Mouse (Mus musculus) limb, embryonic 11.5 days (tissue): Measurements from ENCODE around the gene Abr. TPM values are rescaled to one million over a fixed set of nuclear protein-coding genes. Genes with fewer than 3 reads are reported as not detected.

ENCODE experiments used
- ATAC-seq: fragments of 200-750 bp; cut with Nextera tagmentation; 2 replicates; pipeline ENCODE4 v1.8.0; 2017; ENCODE audit warnings: low read depth; ENCODE audit not compliant: insufficient number of reproducible peaks, low FRiP score, low TSS enrichment
- DNase-seq: peaks from one replicate; pipeline ENCODE4 v3.0.0-alpha.2; 2015; ENCODE audit warnings: low spot score
- H3K27ac ChIP-seq: fragments of 300-500 bp; sonication (generic); replicated peaks from 2 replicates; pipeline ENCODE4 v1.5.1; 2014; ENCODE audit warnings: low read depth, mild to moderate bottlenecking, low read length
- H3K27me3 ChIP-seq: fragments of 300-500 bp; sonication (generic); 2 replicates; pipeline ENCODE4 v1.6.1; 2014; ENCODE audit warnings: mild to moderate bottlenecking, low read length, mixed read lengths; ENCODE audit not compliant: control insufficient read depth, insufficient read depth
- H3K36me3 ChIP-seq: fragments of 300-500 bp; sonication (generic); 2 replicates; pipeline ENCODE4 v1.6.1; 2014; ENCODE audit warnings: mild to moderate bottlenecking, low read length, moderate library complexity, mixed read lengths; ENCODE audit not compliant: control insufficient read depth, insufficient read depth
- H3K4me1 ChIP-seq: fragments of 300-500 bp; sonication (generic); 2 replicates; pipeline ENCODE4 v1.6.1; 2014; ENCODE audit warnings: low read length, mixed read lengths; ENCODE audit not compliant: control insufficient read depth, insufficient read depth
- H3K4me2 ChIP-seq: fragments of 300-500 bp; sonication (generic); 2 replicates; pipeline ENCODE4 v1.6.1; 2014; ENCODE audit warnings: low read depth, mild to moderate bottlenecking, moderate library complexity; ENCODE audit not compliant: severe bottlenecking
- H3K4me3 ChIP-seq: fragments of 300-500 bp; sonication (generic); 2 replicates; pipeline ENCODE4 v1.5.1; 2014; ENCODE audit warnings: low read depth, low read length
- H3K9ac ChIP-seq: fragments of 300-500 bp; sonication (generic); 2 replicates; pipeline ENCODE4 v1.6.1; 2014; ENCODE audit warnings: mild to moderate bottlenecking, low read length
- H3K9me3 ChIP-seq: fragments of 300-500 bp; sonication (generic); 2 replicates; pipeline ENCODE4 v1.6.1; 2016; ENCODE audit warnings: low read length; ENCODE audit not compliant: control insufficient read depth
- WGBS: fragments of 180-500 bp; shearing (Covaris S2); extraction: QIAGEN DNeasy Blood & Tissue Kit; methylation state at CpG from one replicate; pipeline ENCODE4 v1.1.7; 2014; 5-methylcytosine and 5-hydroxymethylcytosine counted together
- polyA plus RNA-seq: library from polyadenylated mRNA; unstranded; fragments of >200 nt; fragmentation: Nextera tagmentation; extraction: Ambion mirVana; gene quantifications from 2 replicates; pipeline ENCODE4 v1.2.1, GENCODE M21; 2014

Gene Abr
- polyA plus RNA-seq, 1 experiment from 2014 or later: 45.2 TPM

DNA sequence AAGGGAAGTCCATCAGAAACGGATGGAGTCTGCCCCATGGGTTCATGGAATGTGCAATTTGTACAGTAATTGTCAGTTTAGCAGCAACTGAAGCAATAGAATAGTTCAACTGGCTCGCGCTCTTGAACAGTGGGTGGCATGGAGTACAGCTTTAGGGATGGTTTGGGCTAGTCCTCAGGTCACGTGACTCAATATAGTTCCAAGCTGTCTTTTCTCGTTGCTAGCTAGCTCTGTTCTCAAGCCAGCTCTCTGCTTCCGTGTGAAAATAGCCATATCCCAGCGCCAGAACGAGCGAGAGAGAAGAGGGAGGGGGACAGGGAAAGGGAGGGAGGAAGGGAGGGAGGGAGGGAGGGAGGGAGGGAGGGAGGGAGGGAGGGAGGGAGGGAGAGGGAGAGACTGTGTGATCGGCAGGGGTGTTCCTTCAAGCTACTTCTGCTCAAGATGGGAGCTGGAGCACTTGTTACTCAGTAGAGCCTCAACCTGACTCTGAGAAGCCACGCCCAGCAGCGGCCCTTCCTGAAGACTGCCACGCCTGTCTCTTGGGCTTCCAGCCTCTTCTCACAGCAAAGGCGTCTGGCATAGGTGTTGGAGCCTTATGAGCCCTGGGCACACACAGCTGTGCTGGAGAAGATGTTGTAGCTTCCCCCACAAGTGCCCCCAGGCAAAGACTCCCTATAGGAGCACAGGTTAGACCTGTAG, 28.9 kb upstream of the Abr start:
- no peak for DNase-seq
- H3K27ac ChIP-seq: no peak overlapping the region
- 58% methylated on average over 13 of the region's 14 CpGs for WGBS
- no peak overlapping the region for H3K9ac ChIP-seq
- H3K9me3 ChIP-seq: no peaks in the 10 kb centered on the region
- H3K4me1 ChIP-seq: peaks cover 5% of the 10 kb centered on the region; the same call in 1 of the 2 replicates
- H3K4me3 ChIP-seq: no peak overlapping the region
- no peak for ATAC-seq
- no peaks in the 10 kb centered on the region for H3K36me3 ChIP-seq
- H3K27me3 ChIP-seq: no peaks in the 10 kb centered on the region
- no peak overlapping the region for H3K4me2 ChIP-seq

DNA sequence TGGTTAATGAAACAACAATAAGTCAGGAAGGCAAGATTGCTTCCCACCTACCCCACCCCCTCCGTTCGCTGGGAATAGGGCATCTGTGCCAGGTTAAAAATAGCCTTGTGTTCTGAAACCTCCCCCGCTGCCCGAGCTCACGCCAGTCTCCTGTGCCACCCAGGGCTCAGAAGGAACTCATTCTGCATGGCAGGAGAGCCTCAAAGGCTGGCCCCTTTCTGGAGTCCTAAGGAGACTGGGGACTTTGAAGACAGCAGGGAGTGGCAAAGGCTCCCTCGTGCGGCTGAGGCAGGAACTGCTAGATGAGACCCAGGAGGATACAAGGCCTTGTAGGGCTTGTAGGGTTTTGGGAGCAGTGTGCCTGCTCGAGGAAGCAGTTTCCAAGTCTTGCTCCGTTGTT, 25.4 kb upstream of the Abr start:
- Histone ChIP-seq H3K4me2 (peak overlapping the region; percentile 18; the same call in 1 of the 2 replicates), H3K9ac (no peak overlapping the region), H3K27me3 (no peaks in the 10 kb centered on the region), H3K27ac (no peak overlapping the region), H3K9me3 (no peaks in the 10 kb centered on the region), H3K36me3 (no peaks in the 10 kb centered on the region), H3K4me3 (no peak overlapping the region), H3K4me1 (peaks cover 16% of the 10 kb centered on the region; the same call in 1 of the 2 replicates)
- ATAC-seq: no peak
- peak; percentile 92 for DNase-seq
- WGBS: 6% methylated on average over 9 of the region's 9 CpGs

DNA sequence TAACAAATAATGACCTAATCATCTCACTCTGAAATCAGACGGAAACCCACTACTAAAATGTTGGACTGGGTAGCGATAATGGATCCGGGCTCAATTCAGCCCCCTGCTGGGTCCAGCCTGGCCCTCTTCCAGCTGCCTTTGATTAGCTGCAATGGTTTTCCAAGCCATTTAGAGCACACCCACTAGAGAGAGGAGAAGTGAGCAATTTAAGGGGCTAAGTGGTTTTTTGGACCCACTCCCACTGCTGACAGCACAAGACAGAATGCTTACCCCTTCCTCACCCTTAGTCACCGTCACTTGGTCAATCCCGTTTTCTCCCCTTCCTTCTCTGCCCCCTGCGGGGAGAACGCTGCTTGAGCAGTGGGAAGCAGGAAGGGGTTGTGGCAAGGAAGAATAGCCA, 24.9 kb upstream of the Abr start:
- DNase-seq (peak; percentile 69), ATAC-seq (0 out of 2 replicates have a peak, but pooled peaks have one; percentile 26)
- Histone ChIP-seq H3K36me3 (no peaks in the 10 kb centered on the region), H3K9me3 (no peaks in the 10 kb centered on the region), H3K4me3 (no peak overlapping the region), H3K9ac (no peak overlapping the region), H3K4me2 (peak overlapping the region; percentile 18; the same call in 1 of the 2 replicates), H3K27ac (no peak overlapping the region), H3K27me3 (no peaks in the 10 kb centered on the region), H3K4me1 (peaks cover 16% of the 10 kb centered on the region; the same call in 1 of the 2 replicates)
- WGBS: 3% methylated on average over 7 of the region's 7 CpGs

DNA sequence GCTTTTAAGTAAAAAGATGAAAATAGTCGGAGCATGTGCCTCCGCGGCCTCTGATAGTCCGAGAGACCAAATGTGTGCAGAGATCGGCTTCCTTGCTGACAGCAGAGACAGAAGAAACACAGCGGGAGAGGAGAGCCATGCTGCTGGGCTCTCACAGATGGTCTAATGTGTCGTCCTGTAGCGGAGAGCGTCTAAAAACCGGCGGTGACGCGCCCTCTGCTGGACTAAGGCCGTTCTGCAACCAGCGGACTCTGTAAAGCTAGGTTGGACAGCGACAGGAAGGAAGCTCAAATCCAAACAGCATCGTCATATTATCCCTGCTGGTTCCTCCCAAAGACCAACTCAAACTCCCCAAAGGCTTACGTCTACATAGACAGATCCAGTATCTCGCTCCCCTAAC, 23.8 kb upstream of the Abr start:
- WGBS: under 1% methylated on average over 19 of the region's 19 CpGs
- ATAC-seq (peak; percentile 60; the same call in 1 of the 2 replicates), DNase-seq (peak; percentile 94)
- no peaks in the 10 kb centered on the region for H3K36me3 ChIP-seq
- H3K4me3 ChIP-seq: no peak overlapping the region
- H3K9me3 ChIP-seq: no peaks in the 10 kb centered on the region
- peak overlapping the region; percentile 42 for H3K4me2 ChIP-seq
- H3K27me3 ChIP-seq: no peaks in the 10 kb centered on the region
- H3K9ac ChIP-seq: 0 out of 2 replicates have a peak overlapping the region, but pooled peaks have one; percentile 8
- no peak overlapping the region for H3K27ac ChIP-seq
- peaks cover 16% of the 10 kb centered on the region; the same call in 1 of the 2 replicates for H3K4me1 ChIP-seq

DNA sequence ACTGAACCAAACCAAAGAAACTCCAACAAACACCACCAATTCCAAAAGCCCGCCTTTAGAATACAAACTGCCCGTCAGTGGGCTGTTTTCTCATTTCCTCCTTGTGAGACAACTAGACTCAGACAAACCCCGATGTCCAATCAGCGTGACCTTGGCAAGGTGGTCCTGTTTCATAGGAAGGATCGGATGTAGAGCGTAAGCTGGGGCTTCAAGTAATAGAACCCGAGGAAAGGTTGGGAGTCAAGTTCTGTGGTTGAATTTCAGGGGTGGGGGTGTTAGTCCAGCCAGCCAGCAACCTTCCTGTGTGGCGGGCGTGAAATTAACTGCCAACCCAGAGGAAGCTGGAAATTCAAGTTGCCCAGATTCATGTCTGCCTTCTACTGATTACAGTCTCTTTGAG, 22.9 kb upstream of the Abr start:
- Histone ChIP-seq H3K4me1 (peaks cover 16% of the 10 kb centered on the region; the same call in 1 of the 2 replicates), H3K27me3 (no peaks in the 10 kb centered on the region), H3K27ac (no peak overlapping the region), H3K9ac (no peak overlapping the region), H3K36me3 (no peaks in the 10 kb centered on the region), H3K9me3 (no peaks in the 10 kb centered on the region), H3K4me3 (no peak overlapping the region), H3K4me2 (no peak overlapping the region)
- ATAC-seq (no peak), DNase-seq (no peak)
- WGBS: 52% methylated on average over 9 of the region's 9 CpGs

DNA sequence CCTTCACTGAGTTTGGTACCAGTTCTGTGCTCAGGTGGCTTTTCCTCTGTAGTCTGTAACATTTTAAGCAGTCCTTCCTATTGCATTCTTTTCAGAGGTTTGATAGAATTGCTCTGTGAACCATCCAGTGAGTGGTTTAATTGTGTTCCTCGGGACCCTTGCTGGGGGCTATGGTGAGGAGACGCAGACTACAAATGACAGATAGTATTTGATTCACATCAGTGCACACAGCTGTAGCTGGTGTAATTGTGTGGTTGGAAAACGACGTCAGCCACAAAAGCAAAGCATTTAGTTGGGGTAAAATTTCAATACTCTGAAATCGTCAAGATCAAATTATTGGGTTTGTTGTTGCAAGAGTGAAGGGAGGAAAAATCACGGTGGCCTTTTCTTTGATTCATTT, 22.1 kb upstream of the Abr start:
- DNase-seq (no peak), ATAC-seq (no peak)
- 60% methylated on average over 6 of the region's 6 CpGs for WGBS
- Histone ChIP-seq H3K27ac (no peak overlapping the region), H3K9ac (no peak overlapping the region), H3K36me3 (no peaks in the 10 kb centered on the region), H3K4me2 (no peak overlapping the region), H3K27me3 (no peaks in the 10 kb centered on the region), H3K4me1 (peaks cover 16% of the 10 kb centered on the region; the same call in 1 of the 2 replicates), H3K9me3 (no peaks in the 10 kb centered on the region), H3K4me3 (no peak overlapping the region)

DNA sequence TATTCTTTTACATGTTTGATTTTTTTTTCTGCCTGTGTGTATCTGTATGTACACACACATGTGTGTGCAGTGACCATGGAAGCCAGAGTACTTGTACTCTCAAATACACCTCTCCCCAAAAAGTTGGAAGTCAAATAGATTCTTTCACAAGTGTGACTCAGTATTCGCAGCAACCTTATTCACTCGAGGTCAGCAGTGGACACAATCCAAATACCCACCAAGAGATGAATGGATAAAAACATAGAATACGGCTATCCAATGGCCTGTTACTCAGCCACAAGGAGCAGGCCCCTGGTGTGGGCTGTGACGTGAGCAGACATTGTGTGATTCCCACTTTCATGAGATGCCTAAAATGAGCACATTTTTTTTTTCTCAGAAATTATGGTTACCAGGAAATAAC, 18.1 kb upstream of the Abr start:
- Histone ChIP-seq H3K4me2 (no peak overlapping the region), H3K4me3 (no peak overlapping the region), H3K4me1 (peaks cover 7% of the 10 kb centered on the region; the same call in 1 of the 2 replicates), H3K27me3 (no peaks in the 10 kb centered on the region), H3K9ac (no peak overlapping the region), H3K27ac (no peak overlapping the region), H3K36me3 (no peaks in the 10 kb centered on the region), H3K9me3 (no peaks in the 10 kb centered on the region)
- WGBS: 81% methylated on average over 4 of the region's 4 CpGs
- no peak for ATAC-seq
- no peak for DNase-seq

DNA sequence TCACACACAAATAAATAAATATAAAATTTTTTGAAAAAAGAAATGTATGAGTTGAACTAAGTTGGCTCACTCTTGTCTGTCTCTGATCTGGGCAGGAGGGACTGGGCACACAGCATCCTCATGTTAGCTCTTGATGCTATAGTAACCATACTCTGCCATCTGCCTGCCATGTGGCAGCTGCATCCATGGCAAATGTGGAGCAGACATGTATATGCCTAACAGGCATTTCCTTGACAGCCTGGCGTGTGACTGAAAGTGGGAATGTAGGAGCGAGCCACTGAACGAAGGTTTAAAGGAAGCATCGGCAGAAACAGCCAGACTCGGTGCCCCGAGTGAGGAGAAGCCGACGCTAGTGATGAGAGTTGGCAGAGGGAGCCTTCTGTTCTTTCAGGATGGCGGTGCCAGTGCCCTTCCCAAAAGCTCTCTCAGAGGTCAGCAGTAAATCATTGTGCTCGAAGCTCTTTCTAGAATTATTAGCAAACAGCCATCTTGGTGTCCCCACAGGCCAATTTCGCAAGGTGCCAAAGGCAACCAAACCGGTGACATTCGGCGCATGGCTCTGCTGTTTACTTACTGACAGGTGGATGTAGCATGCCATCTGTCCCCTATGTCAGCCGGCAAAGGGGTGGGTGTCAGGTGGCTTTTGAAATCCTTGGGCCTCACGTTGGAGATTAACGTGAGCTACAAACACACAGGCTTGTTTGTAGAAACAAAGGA, 17.3 kb upstream of the Abr start:
- 76% methylated on average over 17 of the region's 17 CpGs for WGBS
- Histone ChIP-seq H3K9me3 (no peaks in the 10 kb centered on the region), H3K36me3 (no peaks in the 10 kb centered on the region), H3K27ac (no peak overlapping the region), H3K27me3 (no peaks in the 10 kb centered on the region), H3K4me1 (no peaks in the 10 kb centered on the region), H3K4me2 (no peak overlapping the region), H3K4me3 (no peak overlapping the region), H3K9ac (no peak overlapping the region)
- ATAC-seq: no peak
- no peak for DNase-seq
